Mouse (Mus musculus): ENCODE results near the gene Pid1. TPM values are rescaled to one million over a fixed set of nuclear protein-coding genes. Genes with fewer than 3 reads are reported as not detected.
A peak's percentile ranks its signal among the peaks of the same experiment; 100 is the strongest.

The Pid1 gene
- polyA plus RNA-seq, 1 experiment from 2014 or later: 14.0 TPM

GRCm38 (mm10) chr1:84253838-84254237 is 110.1 kb downstream of the Pid1 start:
- 45% methylated on average over 3 of the region's 3 CpGs for WGBS (ENCODE audit: insufficient replicate concordance)
- H3K36me3 ChIP-seq: no peaks in the 10 kb centered on the region
- no peak overlapping the region for H3K4me2 ChIP-seq
- H3K9ac ChIP-seq: no peak overlapping the region
- H3K9me3 ChIP-seq (replicated peaks): no peaks in the 10 kb centered on the region
- no peak overlapping the region for H3K4me3 ChIP-seq (replicated peaks)
- no peaks in the 10 kb centered on the region for H3K27me3 ChIP-seq
- ATAC-seq (ENCODE audit: low read depth) (no peak), DNase-seq (no peak)
- H3K4me1 ChIP-seq (replicated peaks): peaks cover 4% of the 10 kb centered on the region; the same call in 1 of the 2 replicates
- no peak overlapping the region for H3K27ac ChIP-seq

- Histone ChIP-seq H3K36me3 (no peaks in the 10 kb centered on the region), H3K27ac (no peak overlapping the region), H3K4me2 (no peak overlapping the region), H3K9me3 (replicated peaks) (no peaks in the 10 kb centered on the region), H3K9ac (no peak overlapping the region), H3K4me3 (replicated peaks) (no peak overlapping the region), H3K27me3 (no peaks in the 10 kb centered on the region), H3K4me1 (replicated peaks) (peaks cover 4% of the 10 kb centered on the region; the same call in 1 of the 2 replicates)
- DNase-seq (no peak), ATAC-seq (ENCODE audit: low read depth) (no peak)
- WGBS (ENCODE audit: insufficient replicate concordance): 43% methylated on average over 1 of the region's 1 CpGs
Observed at GRCm38 (mm10) chr1:84251205-84251604, 112.8 kb downstream of the Pid1 start.

- Histone ChIP-seq H3K9ac (no peak overlapping the region), H3K27me3 (no peaks in the 10 kb centered on the region), H3K27ac (no peak overlapping the region), H3K9me3 (replicated peaks) (no peaks in the 10 kb centered on the region), H3K4me2 (no peak overlapping the region), H3K36me3 (no peaks in the 10 kb centered on the region), H3K4me3 (replicated peaks) (no peak overlapping the region), H3K4me1 (replicated peaks) (peaks cover 4% of the 10 kb centered on the region; the same call in 1 of the 2 replicates)
- ATAC-seq (ENCODE audit: low read depth) (no peak), DNase-seq (no peak)
- 73% methylated on average over 1 of the region's 1 CpGs for WGBS (ENCODE audit: insufficient replicate concordance)
Observed at GRCm38 (mm10) chr1:84250770-84251169, 113.2 kb downstream of the Pid1 start.

- WGBS (ENCODE audit: insufficient replicate concordance): 72% methylated on average over 6 of the region's 6 CpGs
- Histone ChIP-seq H3K27ac (no peak overlapping the region), H3K36me3 (no peaks in the 10 kb centered on the region), H3K4me3 (replicated peaks) (no peak overlapping the region), H3K4me2 (no peak overlapping the region), H3K9me3 (replicated peaks) (no peaks in the 10 kb centered on the region), H3K4me1 (replicated peaks) (peaks cover 4% of the 10 kb centered on the region; the same call in 1 of the 2 replicates), H3K9ac (no peak overlapping the region), H3K27me3 (no peaks in the 10 kb centered on the region)
- ATAC-seq (ENCODE audit: low read depth) (no peak), DNase-seq (no peak)
Observed at GRCm38 (mm10) chr1:84249772-84250338, 114.1 kb downstream of the Pid1 start.

- H3K4me1 ChIP-seq (replicated peaks): no peaks in the 10 kb centered on the region
- no peak for DNase-seq
- no peaks in the 10 kb centered on the region for H3K9me3 ChIP-seq (replicated peaks)
- no peak overlapping the region for H3K9ac ChIP-seq
- no peak for ATAC-seq (ENCODE audit: low read depth)
- H3K36me3 ChIP-seq: no peaks in the 10 kb centered on the region
- H3K4me2 ChIP-seq: no peak overlapping the region
- H3K4me3 ChIP-seq (replicated peaks): no peak overlapping the region
- WGBS (ENCODE audit: insufficient replicate concordance): 52% methylated on average over 3 of the region's 3 CpGs
- H3K27me3 ChIP-seq: no peaks in the 10 kb centered on the region
- H3K27ac ChIP-seq: no peak overlapping the region
Observed at GRCm38 (mm10) chr1:84247111-84247510, 116.9 kb downstream of the Pid1 start.

GRCm38 (mm10) chr1:84241192-84241828 is 122.7 kb downstream of the Pid1 start:
- Histone ChIP-seq H3K27ac (peak overlapping the region; percentile 41), H3K4me1 (replicated peaks) (0 out of 2 replicates have a peak, but pooled peaks cover 7% of the 10 kb centered on the region)

GRCm38 (mm10) chr1:84240203-84240602 is 123.8 kb downstream of the Pid1 start:
- Histone ChIP-seq H3K4me3 (replicated peaks) (no peak overlapping the region), H3K36me3 (no peaks in the 10 kb centered on the region), H3K27ac (no peak overlapping the region), H3K4me2 (no peak overlapping the region), H3K9ac (no peak overlapping the region), H3K27me3 (no peaks in the 10 kb centered on the region), H3K9me3 (replicated peaks) (no peaks in the 10 kb centered on the region), H3K4me1 (replicated peaks) (0 out of 2 replicates have a peak, but pooled peaks cover 7% of the 10 kb centered on the region)
- 78% methylated on average over 2 of the region's 2 CpGs for WGBS (ENCODE audit: insufficient replicate concordance)
- ATAC-seq (ENCODE audit: low read depth) (no peak), DNase-seq (no peak)

More at GRCm38 (mm10) chr1:84241192-84241828, 122.7 kb downstream of the Pid1 start:
- Histone ChIP-seq H3K36me3 (no peaks in the 10 kb centered on the region), H3K9me3 (replicated peaks) (no peaks in the 10 kb centered on the region), H3K9ac (no peak overlapping the region), H3K4me2 (no peak overlapping the region), H3K27me3 (no peaks in the 10 kb centered on the region), H3K4me3 (replicated peaks) (no peak overlapping the region)
- no peak for DNase-seq
- 39% methylated on average over 4 of the region's 4 CpGs for WGBS (ENCODE audit: insufficient replicate concordance)
- ATAC-seq (ENCODE audit: low read depth): peak; percentile 60; the same call in 1 of the 2 replicates

GRCm38 (mm10) chr1:84230431-84230830 is 133.5 kb downstream of the Pid1 start:
- Histone ChIP-seq H3K4me2 (no peak overlapping the region), H3K36me3 (no peaks in the 10 kb centered on the region), H3K4me1 (replicated peaks) (no peaks in the 10 kb centered on the region), H3K4me3 (replicated peaks) (no peak overlapping the region), H3K9ac (no peak overlapping the region), H3K9me3 (replicated peaks) (no peaks in the 10 kb centered on the region), H3K27ac (no peak overlapping the region), H3K27me3 (no peaks in the 10 kb centered on the region)
- ATAC-seq (ENCODE audit: low read depth): no peak
- WGBS (ENCODE audit: insufficient replicate concordance): 55% methylated on average over 2 of the region's 2 CpGs
- no peak for DNase-seq

- Histone ChIP-seq H3K4me2 (no peak overlapping the region), H3K9me3 (replicated peaks) (no peaks in the 10 kb centered on the region), H3K36me3 (no peaks in the 10 kb centered on the region), H3K27me3 (no peaks in the 10 kb centered on the region), H3K9ac (no peak overlapping the region), H3K27ac (no peak overlapping the region), H3K4me1 (replicated peaks) (no peaks in the 10 kb centered on the region), H3K4me3 (replicated peaks) (no peak overlapping the region)
- ATAC-seq (ENCODE audit: low read depth) (no peak), DNase-seq (no peak)
- 73% methylated on average over 7 of the region's 7 CpGs for WGBS (ENCODE audit: insufficient replicate concordance)
Observed at GRCm38 (mm10) chr1:84225626-84226025, 138.4 kb downstream of the Pid1 start.

- H3K27ac ChIP-seq: no peak overlapping the region
- H3K9me3 ChIP-seq (replicated peaks): no peaks in the 10 kb centered on the region
- ATAC-seq (ENCODE audit: low read depth): no peak
- no peak overlapping the region for H3K4me2 ChIP-seq
- H3K4me1 ChIP-seq (replicated peaks): peaks cover 5% of the 10 kb centered on the region; the same call in 1 of the 2 replicates
- no peaks in the 10 kb centered on the region for H3K27me3 ChIP-seq
- no peak overlapping the region for H3K9ac ChIP-seq
- 88% methylated on average over 1 of the region's 1 CpGs for WGBS (ENCODE audit: insufficient replicate concordance)
- no peaks in the 10 kb centered on the region for H3K36me3 ChIP-seq
- DNase-seq: no peak
- H3K4me3 ChIP-seq (replicated peaks): no peak overlapping the region
Observed at GRCm38 (mm10) chr1:84222051-84222450, 141.9 kb downstream of the Pid1 start.

- Histone ChIP-seq H3K9me3 (replicated peaks) (no peaks in the 10 kb centered on the region), H3K4me3 (replicated peaks) (no peak overlapping the region), H3K4me1 (replicated peaks) (peaks cover 5% of the 10 kb centered on the region; the same call in 1 of the 2 replicates), H3K27me3 (no peaks in the 10 kb centered on the region), H3K27ac (no peak overlapping the region), H3K4me2 (no peak overlapping the region), H3K9ac (no peak overlapping the region), H3K36me3 (no peaks in the 10 kb centered on the region)
- WGBS (ENCODE audit: insufficient replicate concordance): 46% methylated on average over 7 of the region's 7 CpGs
- no peak for DNase-seq
- ATAC-seq (ENCODE audit: low read depth): no peak
Observed at GRCm38 (mm10) chr1:84218605-84219004, 145.4 kb downstream of the Pid1 start.

- no peak for ATAC-seq (ENCODE audit: low read depth)
- peaks cover 7% of the 10 kb centered on the region; the same call in 1 of the 2 replicates for H3K4me1 ChIP-seq (replicated peaks)
- no peaks in the 10 kb centered on the region for H3K9me3 ChIP-seq (replicated peaks)
- WGBS (ENCODE audit: insufficient replicate concordance): 10% methylated on average over 2 of the region's 2 CpGs
- no peak overlapping the region for H3K9ac ChIP-seq
- DNase-seq: no peak
- H3K27me3 ChIP-seq: no peaks in the 10 kb centered on the region
- no peak overlapping the region for H3K4me2 ChIP-seq
- H3K36me3 ChIP-seq: no peaks in the 10 kb centered on the region
- H3K27ac ChIP-seq: no peak overlapping the region
- H3K4me3 ChIP-seq (replicated peaks): no peak overlapping the region
Observed at GRCm38 (mm10) chr1:84217777-84218176, 146.2 kb downstream of the Pid1 start.
